Mouse (Mus musculus): ENCODE data around the gene Ppif.

The Ppif gene

GRCm38 (mm10) chr14:25693888-25694568 is at the start of gene Ppif:
Gene Ppif, plus strand, starts transcription at chr14:25694154.
- in situ Hi-C loops (cut with MboI, MseI): no loop called here

- in situ Hi-C loops (cut with MboI, MseI): no loop called here
These were observed 48.2 kb upstream of the Ppif start for GRCm38 (mm10) chr14:25645717-25646116.

GRCm38 (mm10) chr14:25646161-25646621 is 47.8 kb upstream of the Ppif start:
- in situ Hi-C loops (cut with MboI, MseI): no loop called here

- in situ Hi-C loops (cut with MboI, MseI): loop anchor here in 1 of 2 experiments (25.0 kb wide), 1 partner anchor 1139 kb away; no protein-coding TSS in a partner anchor
These were observed 42.8 kb upstream of the Ppif start for GRCm38 (mm10) chr14:25651131-25651530.

- in situ Hi-C loops (cut with MboI, MseI): loop anchor here in 1 of 2 experiments (25.0 kb wide), 1 partner anchor 1140 kb away; no protein-coding TSS in a partner anchor
These were observed 42.0 kb upstream of the Ppif start for GRCm38 (mm10) chr14:25651905-25652304.

GRCm38 (mm10) chr14:25654401-25655197 is 39.4 kb upstream of the Ppif start:
- in situ Hi-C loops (cut with MboI, MseI): loop anchor here in 1 of 2 experiments (25.0 kb wide), 1 partner anchor 1142 kb away; no protein-coding TSS in a partner anchor

- in situ Hi-C loops (cut with MboI, MseI): loop anchor here in 1 of 2 experiments (25.0 kb wide), 1 partner anchor 1148 kb away; no protein-coding TSS in a partner anchor
These were observed 33.3 kb upstream of the Ppif start for GRCm38 (mm10) chr14:25660661-25661060.

- in situ Hi-C loops (cut with MboI, MseI): loop anchor here in 1 of 2 experiments (25.0 kb wide), 1 partner anchor 1149 kb away; no protein-coding TSS in a partner anchor
These were observed 32.6 kb upstream of the Ppif start for GRCm38 (mm10) chr14:25661185-25661920.

GRCm38 (mm10) chr14:25663649-25664309 is 30.2 kb upstream of the Ppif start:
- in situ Hi-C loops (cut with MboI, MseI): loop anchor here in 1 of 2 experiments (25.0 kb wide), 1 partner anchor 1151 kb away; no protein-coding TSS in a partner anchor

- in situ Hi-C loops (cut with MboI, MseI): loop anchor here in 1 of 2 experiments (25.0 kb wide), 1 partner anchor 1152 kb away; no protein-coding TSS in a partner anchor
These were observed 29.7 kb upstream of the Ppif start for GRCm38 (mm10) chr14:25664310-25664695.

- in situ Hi-C loops (cut with MboI, MseI): loop anchor here in 1 of 2 experiments (25.0 kb wide), 1 partner anchor 1153 kb away; no protein-coding TSS in a partner anchor
These were observed 28.5 kb upstream of the Ppif start for GRCm38 (mm10) chr14:25665314-25665970.

GRCm38 (mm10) chr14:25666668-25667376 is 27.1 kb upstream of the Ppif start:
- in situ Hi-C loops (cut with MboI, MseI): loop anchor here in 1 of 2 experiments (25.0 kb wide), 1 partner anchor 1155 kb away; no protein-coding TSS in a partner anchor

- in situ Hi-C loops (cut with MboI, MseI): loop anchor here in 1 of 2 experiments (25.0 kb wide), 1 partner anchor 1155 kb away; no protein-coding TSS in a partner anchor
These were observed 26.4 kb upstream of the Ppif start for GRCm38 (mm10) chr14:25667587-25667986.

GRCm38 (mm10) chr14:25679625-25680024 is 14.3 kb upstream of the Ppif start:
- in situ Hi-C loops (cut with MboI, MseI): no loop called here

GRCm38 (mm10) chr14:25682020-25682419 is 11.9 kb upstream of the Ppif start:
- in situ Hi-C loops (cut with MboI, MseI): no loop called here

GRCm38 (mm10) chr14:25686216-25686945 is 7.6 kb upstream of the Ppif start:
- in situ Hi-C loops (cut with MboI, MseI): no loop called here

- in situ Hi-C loops (cut with MboI, MseI): no loop called here
These were observed 6.7 kb upstream of the Ppif start for GRCm38 (mm10) chr14:25686983-25687901.
